Mouse (Mus musculus) hindbrain, embryonic 10.5 days (tissue): ENCODE measurements around the gene Vnn1. TPM values are rescaled to one million over a fixed set of nuclear protein-coding genes. Genes with fewer than 3 reads are reported as not detected.

Experiments
- DNase-seq: peaks from one replicate; pipeline ENCODE4 v3.0.0-alpha.2; 2017; ENCODE audit warnings: low spot score
- H3K27ac ChIP-seq: fragments of 300-500 bp; sonication (generic); 2 replicates; pipeline ENCODE4 v1.5.1; 2016; ENCODE audit warnings: mild to moderate bottlenecking, moderate library complexity
- H3K27me3 ChIP-seq: fragments of 300-500 bp; sonication (generic); 2 replicates; pipeline ENCODE4 v1.6.1; 2016; ENCODE audit warnings: mild to moderate bottlenecking; ENCODE audit not compliant: poor library complexity, insufficient read depth, severe bottlenecking
- H3K36me3 ChIP-seq: fragments of 300-500 bp; sonication (generic); 2 replicates; pipeline ENCODE4 v1.6.1; 2016; ENCODE audit warnings: mild to moderate bottlenecking, moderate library complexity
- H3K4me1 ChIP-seq: fragments of 300-500 bp; sonication (generic); replicated peaks from 2 replicates; pipeline ENCODE4 v1.6.1; 2016; ENCODE audit warnings: mild to moderate bottlenecking
- H3K4me3 ChIP-seq: fragments of 300-500 bp; sonication (generic); 2 replicates; pipeline ENCODE4 v1.5.1; 2016; ENCODE audit warnings: mild to moderate bottlenecking, moderate library complexity
- H3K9me3 ChIP-seq: fragments of 300-500 bp; sonication (generic); 2 replicates; pipeline ENCODE4 v1.6.1; 2016; ENCODE audit warnings: mild to moderate bottlenecking, moderate library complexity
- WGBS: fragments of 180-500 bp; shearing (Covaris S2); methylation state at CpG from one replicate; pipeline ENCODE4 v1.1.7; 2016; 5-methylcytosine and 5-hydroxymethylcytosine counted together
- polyA plus RNA-seq: library from polyadenylated mRNA; unstranded; fragments of >200 nt; fragmentation: Nextera tagmentation; extraction: Ambion mirVana; gene quantifications from 2 replicates; pipeline ENCODE4 v1.2.1, GENCODE M21; 2016

The Vnn1 gene
- polyA plus RNA-seq, 1 experiment from 2014 or later: 3.1 TPM

GRCm38 (mm10) chr10:23922468-23922867, 28.0 kb downstream of the Vnn1 start:
- H3K9me3 ChIP-seq: no peaks in the 10 kb centered on the region
- no peak for DNase-seq
- no peak overlapping the region for H3K27ac ChIP-seq
- H3K4me3 ChIP-seq: no peak overlapping the region
- H3K4me1 ChIP-seq: no peaks in the 10 kb centered on the region
- 77% methylated on average over 3 of the region's 3 CpGs for WGBS
- H3K27me3 ChIP-seq: no peaks in the 10 kb centered on the region
- H3K36me3 ChIP-seq: no peaks in the 10 kb centered on the region

GRCm38 (mm10) chr10:23923941-23924340, 29.5 kb downstream of the Vnn1 start:
- no peaks in the 10 kb centered on the region for H3K36me3 ChIP-seq
- H3K27ac ChIP-seq: no peak overlapping the region
- no peaks in the 10 kb centered on the region for H3K27me3 ChIP-seq
- DNase-seq: no peak
- H3K4me1 ChIP-seq: no peaks in the 10 kb centered on the region
- 88% methylated on average over 2 of the region's 2 CpGs for WGBS
- H3K4me3 ChIP-seq: no peak overlapping the region
- H3K9me3 ChIP-seq: no peaks in the 10 kb centered on the region

GRCm38 (mm10) chr10:23937613-23938012, 43.1 kb downstream of the Vnn1 start:
- Histone ChIP-seq H3K4me3 (no peak overlapping the region), H3K27ac (no peak overlapping the region), H3K27me3 (no peaks in the 10 kb centered on the region), H3K9me3 (no peaks in the 10 kb centered on the region), H3K36me3 (no peaks in the 10 kb centered on the region), H3K4me1 (0 out of 2 replicates have a peak, but pooled peaks cover 3% of the 10 kb centered on the region)
- WGBS: 61% methylated on average over 4 of the region's 4 CpGs
- no peak for DNase-seq

GRCm38 (mm10) chr10:23938312-23938711, 43.8 kb downstream of the Vnn1 start, which contains the start of gene Taar2:
Gene Taar2, plus strand, starts transcription at chr10:23938572.
- H3K4me1 ChIP-seq: 0 out of 2 replicates have a peak, but pooled peaks cover 3% of the 10 kb centered on the region
- no peak for DNase-seq
- H3K27ac ChIP-seq: no peak within 1 kb of the TSS
- H3K9me3 ChIP-seq: no peaks in the 10 kb centered on the region
- H3K27me3 ChIP-seq: no peaks in the 10 kb centered on the region
- no peaks in the 10 kb centered on the region for H3K36me3 ChIP-seq
- 58% methylated on average over 6 of the region's 6 CpGs for WGBS
- no peak within 1 kb of the TSS for H3K4me3 ChIP-seq

GRCm38 (mm10) chr10:23942465-23942864, 48.0 kb downstream of the Vnn1 start:
- no peak overlapping the region for H3K27ac ChIP-seq
- 75% methylated on average over 5 of the region's 5 CpGs for WGBS
- no peak for DNase-seq

GRCm38 (mm10) chr10:23948026-23948425, 53.5 kb downstream of the Vnn1 start:
- no peaks in the 10 kb centered on the region for H3K9me3 ChIP-seq
- H3K27ac ChIP-seq: no peak overlapping the region
- no peaks in the 10 kb centered on the region for H3K36me3 ChIP-seq
- 80% methylated on average over 7 of the region's 7 CpGs for WGBS
- H3K27me3 ChIP-seq: no peaks in the 10 kb centered on the region
- no peak overlapping the region for H3K4me3 ChIP-seq
- H3K4me1 ChIP-seq: no peaks in the 10 kb centered on the region
- no peak for DNase-seq

More at GRCm38 (mm10) chr10:23942465-23942864, 48.0 kb downstream of the Vnn1 start:
- Histone ChIP-seq H3K27me3 (no peaks in the 10 kb centered on the region), H3K4me3 (no peak overlapping the region), H3K9me3 (no peaks in the 10 kb centered on the region), H3K36me3 (no peaks in the 10 kb centered on the region), H3K4me1 (0 out of 2 replicates have a peak, but pooled peaks cover 3% of the 10 kb centered on the region)

GRCm38 (mm10) chr10:23949508-23950005, 55.1 kb downstream of the Vnn1 start, which contains the start of gene Taar3:
Gene Taar3, plus strand, starts transcription at chr10:23949558.
- H3K4me1 ChIP-seq: no peaks in the 10 kb centered on the region
- H3K27ac ChIP-seq: no peak within 1 kb of the TSS
- H3K4me3 ChIP-seq: no peak within 1 kb of the TSS
- H3K36me3 ChIP-seq: no peaks in the 10 kb centered on the region
- WGBS: 88% methylated on average over 16 of the region's 16 CpGs
- DNase-seq: no peak
- no peaks in the 10 kb centered on the region for H3K27me3 ChIP-seq
- H3K9me3 ChIP-seq: no peaks in the 10 kb centered on the region

GRCm38 (mm10) chr10:23951714-23952113, 57.2 kb downstream of the Vnn1 start:
- H3K36me3 ChIP-seq: no peaks in the 10 kb centered on the region
- H3K27me3 ChIP-seq: no peaks in the 10 kb centered on the region
- H3K4me1 ChIP-seq: no peaks in the 10 kb centered on the region
- H3K27ac ChIP-seq: no peak overlapping the region
- no peak for DNase-seq
- H3K9me3 ChIP-seq: no peaks in the 10 kb centered on the region
- H3K4me3 ChIP-seq: no peak overlapping the region
- 88% methylated on average over 6 of the region's 6 CpGs for WGBS

Other genes with a start within 250 kb of the Vnn1 start
- 124 and 145 TPM in 2 replicates for gene Rps12, start 107.4 kb upstream of the Vnn1 start, polyA plus RNA-seq
- gene Slc18b1, start 97.7 kb upstream of the Vnn1 start, polyA plus RNA-seq: 11.4 and 12.9 TPM in 2 replicates
- not detected in 2 replicates for gene Vnn3, start 43.2 kb upstream of the Vnn1 start, polyA plus RNA-seq
- not detected in 2 replicates for gene Taar1, start 25.7 kb downstream of the Vnn1 start, polyA plus RNA-seq
- not detected in 2 replicates for gene Taar2, start 43.9 kb downstream of the Vnn1 start, polyA plus RNA-seq
- not detected in 2 replicates for gene Taar3, start 54.9 kb downstream of the Vnn1 start, polyA plus RNA-seq
- not detected in 2 replicates for gene Taar4, start 65.8 kb downstream of the Vnn1 start, polyA plus RNA-seq
- not detected in 2 replicates for gene Taar5, start 76.0 kb downstream of the Vnn1 start, polyA plus RNA-seq
- gene Taar6, start 91.0 kb downstream of the Vnn1 start, polyA plus RNA-seq: not detected in 2 replicates
- not detected in 2 replicates for gene Taar7a, start 98.8 kb downstream of the Vnn1 start, polyA plus RNA-seq
- not detected in 2 replicates for gene Taar7b, start 105.3 kb downstream of the Vnn1 start, polyA plus RNA-seq
- gene Taar7d, start 132.5 kb downstream of the Vnn1 start, polyA plus RNA-seq: not detected in 2 replicates
- not detected in 2 replicates for gene Taar7e, start 142.9 kb downstream of the Vnn1 start, polyA plus RNA-seq
- not detected in 2 replicates for gene Taar7f, start 154.8 kb downstream of the Vnn1 start, polyA plus RNA-seq
- not detected in 2 replicates for gene Taar8a, start 181.8 kb downstream of the Vnn1 start, polyA plus RNA-seq
- not detected in 2 replicates for gene Taar8b, start 197.6 kb downstream of the Vnn1 start, polyA plus RNA-seq
- not detected in 2 replicates for gene Taar8c, start 207.2 kb downstream of the Vnn1 start, polyA plus RNA-seq
- 0.41 TPM in 1 of 2 replicates, not detected in the other for gene Taar9, start 214.8 kb downstream of the Vnn1 start, polyA plus RNA-seq